Mouse (Mus musculus) adrenal gland, adult 8-10 months (tissue): ENCODE data around the gene Plcxd1. TPM values are rescaled to one million over a fixed set of nuclear protein-coding genes. Genes with fewer than 3 reads are reported as not detected.
"Not testable (repeated sequence)": the region's sequence is repeated elsewhere in the genome, so short reads cannot be mapped to it uniquely, and the experiment has no call there.

Source experiments
- DNase-seq: peaks from one replicate; pipeline ENCODE4 v3.0.0; 2022
- total RNA-seq, 4 experiments: library from RNA; stranded (reverse); gene quantifications; 2 replicates each; pipeline ENCODE4 v1.2.4; 2022

The Plcxd1 gene
- total RNA-seq, 4 experiments from 2014 or later: 0.10 to 0.83 (median 0.22) TPM; not detected in 1

DNA sequence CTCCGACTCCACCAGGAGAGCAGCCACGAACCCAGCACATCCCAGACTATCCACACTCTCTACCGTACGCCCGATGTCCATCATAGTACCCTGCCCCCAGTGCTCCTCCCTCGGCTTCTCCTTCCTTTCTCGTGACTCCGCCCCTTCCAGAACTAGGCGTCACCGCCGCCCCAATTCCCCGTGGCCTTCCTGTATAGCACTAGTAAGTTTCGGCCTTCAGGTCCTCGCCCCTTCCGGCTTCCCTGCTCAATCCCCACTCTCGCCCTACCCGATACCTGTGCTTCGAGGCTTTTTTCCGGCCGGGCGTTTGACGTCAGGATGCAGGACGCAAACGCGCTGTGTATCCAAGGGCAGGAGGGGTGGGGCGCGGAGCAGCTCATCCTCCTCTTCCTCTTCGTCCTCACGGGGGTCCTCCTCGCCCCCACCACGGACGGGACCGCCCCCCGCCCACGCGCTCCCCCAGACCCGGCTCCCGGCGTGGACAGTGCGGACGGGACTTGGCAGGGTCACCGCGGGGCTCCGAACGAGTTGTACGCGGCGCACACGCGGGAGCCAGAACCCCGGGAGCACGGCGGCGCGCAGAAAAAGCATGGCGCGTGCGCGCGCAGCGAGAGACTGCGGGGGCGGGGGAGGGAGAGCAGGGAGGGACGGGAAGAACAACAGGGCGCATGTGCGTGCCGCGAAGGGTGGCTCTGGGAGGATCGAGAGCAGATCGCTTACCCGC is 8.0 kb downstream of the Plcxd1 start, which contains the start of gene Gtpbp6:
Gene Gtpbp6 (minus strand): TSS at position 617 of the 724 bp plus-strand sequence.
- peak; percentile 96 for DNase-seq

DNA sequence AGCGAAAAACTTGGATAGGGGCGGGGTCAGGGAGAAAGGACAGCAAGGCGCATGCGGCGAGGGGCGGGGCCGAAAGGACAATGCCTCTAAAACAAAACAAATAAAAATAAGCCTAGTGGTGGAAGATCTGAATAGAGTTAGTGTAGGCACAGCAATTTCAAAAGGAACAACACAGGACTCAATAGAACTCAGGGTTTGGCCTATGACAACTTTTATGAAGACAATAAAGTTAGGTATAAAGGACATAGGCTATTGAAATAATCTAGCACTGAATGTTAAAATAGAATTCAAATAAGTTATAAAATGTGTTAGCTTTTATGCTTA is 8.5 kb downstream of the Plcxd1 start:
- DNase-seq: no peak

DNA sequence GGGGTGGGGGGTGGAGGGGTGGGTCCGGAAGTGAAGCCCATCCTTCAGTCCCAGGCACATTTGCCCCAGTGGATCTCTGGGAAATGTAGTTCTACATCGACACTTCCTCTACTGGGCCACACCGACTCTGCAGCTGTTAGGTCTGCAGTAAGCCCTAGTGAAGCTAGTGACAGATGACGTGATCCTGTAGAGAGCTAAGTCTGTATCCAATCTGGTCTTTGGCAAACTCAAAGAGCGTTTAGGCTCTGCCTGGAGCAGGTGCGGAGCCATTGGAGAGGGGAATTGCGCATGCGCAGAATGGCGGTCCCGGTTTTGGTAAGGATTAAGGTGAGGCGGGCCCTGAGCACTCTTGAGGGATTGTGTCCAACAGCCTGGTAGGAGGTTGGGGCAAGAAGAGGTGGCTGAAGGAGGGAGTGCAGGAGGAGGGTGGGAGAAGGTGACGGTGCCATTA is 10.2 kb downstream of the Plcxd1 start, which contains the start of gene Zfp605:
Gene Zfp605 (plus strand): TSS at position 102 of the 451 bp plus-strand sequence.
- peak; percentile 86 for DNase-seq

DNA sequence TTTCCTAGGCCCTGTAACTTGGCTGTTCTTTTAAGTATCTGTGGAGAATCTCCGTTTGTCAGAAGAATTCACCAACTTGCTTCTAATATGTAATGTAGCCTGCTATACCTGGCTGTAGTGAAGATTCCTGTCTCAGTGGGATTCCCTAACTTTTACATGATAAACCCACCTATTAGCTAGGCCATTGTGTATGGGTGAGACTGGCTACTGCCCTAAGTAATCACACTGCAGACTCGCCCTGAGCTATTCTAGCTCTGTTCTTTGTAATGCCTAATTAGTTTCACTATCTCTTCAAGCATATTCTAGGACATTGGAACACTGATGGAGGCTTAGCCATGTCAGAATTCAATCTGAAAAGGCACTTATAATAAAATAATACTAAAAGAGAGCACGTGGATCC is 22.6 kb downstream of the Plcxd1 start:
- not testable (repeated sequence) for DNase-seq

DNA sequence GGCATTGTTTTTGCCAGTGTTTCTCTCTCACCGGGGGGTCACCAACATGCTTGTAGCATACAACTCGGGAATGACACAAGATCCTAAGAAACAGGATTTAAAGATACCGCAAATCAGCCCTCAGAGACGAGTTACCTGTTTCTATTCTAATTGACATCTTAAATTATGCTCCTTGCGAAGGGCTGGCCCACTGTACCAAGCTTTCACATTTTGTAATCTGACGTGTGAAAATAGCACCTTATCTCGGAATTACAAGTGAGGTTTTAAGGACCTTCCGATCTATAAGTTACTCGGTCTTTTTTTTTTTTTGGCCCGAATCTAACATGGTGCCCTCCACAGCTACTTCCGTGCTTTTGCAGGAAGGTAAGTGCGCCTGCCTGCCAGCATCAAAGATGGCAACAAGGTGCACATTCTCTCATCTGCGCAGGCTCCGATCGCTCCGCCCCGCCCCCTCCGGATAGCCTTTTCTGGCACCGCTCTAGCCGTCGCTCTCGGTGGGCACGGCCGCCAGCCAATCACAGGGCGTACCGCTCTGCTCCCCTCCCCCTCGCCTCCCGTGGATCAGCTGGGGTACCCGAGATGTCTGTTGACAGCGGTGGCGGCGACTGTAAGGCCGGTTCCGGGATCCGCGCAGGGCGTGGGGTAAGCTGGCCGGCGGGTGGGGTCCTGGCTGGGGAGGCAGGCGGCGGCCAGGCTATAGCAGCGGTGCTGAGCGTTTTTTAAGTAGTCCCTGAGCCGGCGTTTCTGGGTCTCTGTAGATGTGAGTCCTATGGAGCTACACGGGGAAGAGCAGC is 35.7 kb downstream of the Plcxd1 start, which contains the start of gene Chfr:
Gene Chfr (plus strand): TSS at position 550 of the 794 bp plus-strand sequence.
- peak; percentile 99 for DNase-seq

DNA sequence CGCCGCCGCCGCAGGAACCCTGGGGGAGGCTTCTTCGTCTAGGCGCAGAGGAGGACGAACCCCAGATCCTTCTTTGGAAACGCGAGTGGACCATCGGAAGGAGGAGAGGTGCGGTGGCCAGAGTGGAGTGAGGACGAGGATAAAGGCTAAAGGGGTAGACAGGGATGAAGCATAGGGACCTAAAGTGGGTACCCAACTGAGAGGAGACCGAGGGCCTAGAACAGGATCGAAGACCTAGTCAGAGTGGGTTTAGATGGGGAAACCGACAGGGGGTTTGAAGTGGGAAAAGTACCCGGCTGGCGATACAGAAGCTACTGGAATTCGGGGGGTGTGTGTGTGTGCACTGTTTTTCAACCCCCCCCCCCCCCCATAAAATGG is 36.3 kb downstream of the Plcxd1 start:
- DNase-seq: no peak

DNA sequence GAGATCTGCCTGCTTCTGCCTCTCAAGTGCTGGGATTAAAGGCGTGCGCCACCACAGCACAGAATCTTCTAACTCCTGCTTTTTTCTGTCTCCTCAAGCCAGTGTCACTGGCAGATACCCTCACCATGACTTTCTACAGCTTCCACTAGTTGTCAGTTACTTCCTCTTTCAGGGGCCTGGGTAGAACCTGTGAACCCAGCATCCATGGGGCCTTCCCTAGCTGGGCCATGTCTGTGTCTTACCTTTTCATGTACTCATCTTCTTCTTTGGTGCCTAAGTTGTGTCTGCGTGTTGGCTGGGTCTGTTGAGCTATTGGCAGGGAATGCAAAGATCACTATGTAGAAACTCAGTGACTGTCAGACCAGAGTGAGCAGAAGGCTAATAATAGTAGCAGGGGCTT is 38.0 kb downstream of the Plcxd1 start:
- no peak for DNase-seq

DNA sequence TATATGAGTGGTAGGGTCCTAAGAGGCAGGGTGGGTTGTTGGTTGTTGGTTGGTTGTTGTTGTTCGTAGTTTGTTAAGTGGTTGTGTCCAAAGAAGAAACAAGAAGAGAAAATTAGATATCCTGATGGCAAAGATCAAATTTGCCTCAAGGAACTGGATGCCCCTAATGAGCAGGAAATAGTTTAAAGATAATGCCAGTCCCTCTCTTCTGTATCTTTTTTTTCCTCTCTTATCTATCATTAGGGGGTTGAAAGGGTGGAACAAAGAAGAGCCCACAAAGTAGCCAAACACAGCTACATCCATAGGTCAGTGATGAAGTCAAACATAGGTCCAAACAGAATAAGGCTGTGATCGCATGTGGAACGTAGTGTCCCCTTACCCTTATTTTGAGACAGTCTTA is 39.6 kb downstream of the Plcxd1 start:
- DNase-seq: no peak

DNA sequence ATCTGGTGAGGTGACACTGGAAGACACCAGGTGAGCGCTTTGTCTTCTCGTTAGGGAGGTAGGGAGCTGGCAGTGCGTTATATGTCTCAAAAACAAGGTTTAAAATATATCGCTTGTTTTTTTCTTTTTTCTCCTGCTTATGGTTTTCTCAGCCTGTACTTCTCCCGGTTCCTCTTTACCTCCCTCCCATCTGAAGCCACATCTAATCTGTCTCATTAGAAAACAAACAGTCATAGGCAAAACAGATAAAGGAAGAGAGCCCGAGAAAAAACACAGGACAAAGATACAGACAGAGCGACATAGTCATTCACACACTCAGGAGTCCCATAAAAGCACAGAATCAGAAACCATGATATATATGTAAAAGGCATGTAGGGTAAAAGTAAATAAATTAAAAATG is 40.7 kb downstream of the Plcxd1 start:
- no peak for DNase-seq

DNA sequence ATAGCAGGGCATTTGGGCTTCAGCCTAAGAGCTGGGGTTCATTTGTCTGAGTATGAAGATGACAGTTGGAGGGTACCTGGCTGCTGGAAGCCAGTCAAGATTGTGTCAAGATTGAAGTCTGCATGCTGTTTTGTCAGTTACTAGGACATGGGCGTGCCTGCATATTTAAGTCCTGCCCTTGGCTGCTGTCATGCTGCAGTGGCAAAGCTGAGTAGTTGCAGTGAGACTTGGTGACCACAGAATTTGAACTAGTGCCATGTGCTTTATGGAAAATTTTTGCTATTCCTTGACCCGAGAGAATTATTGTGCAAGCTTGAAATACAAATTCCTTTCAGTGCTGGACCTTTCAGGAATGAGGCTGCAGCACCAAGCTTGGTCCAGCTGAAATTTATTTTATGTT is 42.5 kb downstream of the Plcxd1 start:
- peak; percentile 46 for DNase-seq

DNA sequence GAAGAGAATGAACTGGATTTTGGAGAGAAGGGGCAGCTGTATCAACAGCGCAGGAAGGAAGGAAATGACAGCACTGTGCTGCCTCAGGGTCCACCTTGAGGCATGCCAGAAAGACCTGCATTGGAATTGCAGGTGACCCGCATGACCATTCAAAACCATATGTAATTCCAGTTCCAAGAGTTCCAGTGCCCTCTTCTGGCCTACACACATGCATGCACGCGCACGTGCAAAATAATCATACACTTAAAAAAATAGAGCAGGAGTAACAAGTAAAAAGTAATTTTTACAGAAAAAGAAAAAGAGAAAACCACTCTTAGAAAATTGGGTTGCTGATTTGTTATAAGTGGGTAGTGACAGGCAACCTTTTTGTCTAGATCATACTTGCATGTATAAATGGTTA is 43.2 kb downstream of the Plcxd1 start:
- DNase-seq: no peak

Other genes starting within 250 kb of the Plcxd1 start
- 10 to 100 TPM; 10.2 to 19.9 (median 15.1) TPM for gene Gm15446, start 176.6 kb upstream of the Plcxd1 start, total RNA-seq
- 10 to 100 TPM; 20.6 to 45.8 (median 33.3) TPM for gene Zfp932, start 103.4 kb upstream of the Plcxd1 start, total RNA-seq
- 10 to 100 TPM in 1 of 4 experiments, 1 to 10 TPM in 3; 6.7 to 19.1 (median 8.3) TPM for gene Gm17655, start 27.5 kb upstream of the Plcxd1 start, total RNA-seq
- gene Gm35315, start 5.5 kb upstream of the Plcxd1 start, total RNA-seq: 1 to 10 TPM in 2 of 4 experiments, under 1 TPM in 2; 0.52 to 2.7 (median 1.6) TPM
- 10 to 100 TPM; 58.4 to 73.9 (median 65.9) TPM for gene Gtpbp6, start 8.2 kb downstream of the Plcxd1 start, total RNA-seq
- gene Zfp605, start 10.1 kb downstream of the Plcxd1 start, total RNA-seq: 1 to 10 TPM; 5.7 to 9.0 (median 7.7) TPM
- gene Chfr, start 35.9 kb downstream of the Plcxd1 start, total RNA-seq: 10 to 100 TPM; 25.6 to 46.9 (median 37.0) TPM
- 10 to 100 TPM; 41.4 to 51.2 (median 47.0) TPM for gene Golga3, start 76.7 kb downstream of the Plcxd1 start, total RNA-seq
- gene Ankle2, start 131.0 kb downstream of the Plcxd1 start, total RNA-seq: 10 to 100 TPM; 44.0 to 55.5 (median 52.7) TPM
- 10 to 100 TPM; 49.0 to 59.0 (median 56.8) TPM for gene Pgam5, start 169.9 kb downstream of the Plcxd1 start, total RNA-seq
- 10 to 100 TPM in 1 of 4 experiments, 1 to 10 TPM in 3; 6.2 to 15.7 (median 9.6) TPM for gene Pxmp2, start 186.2 kb downstream of the Plcxd1 start, total RNA-seq
- gene Pole, start 186.3 kb downstream of the Plcxd1 start, total RNA-seq: 1 to 10 TPM; 2.8 to 3.6 (median 3.1) TPM
- 1 to 10 TPM; 1.1 to 2.2 (median 1.5) TPM for gene P2rx2, start 243.2 kb downstream of the Plcxd1 start, total RNA-seq
- not detected for gene Lrcol1, start 244.8 kb downstream of the Plcxd1 start, total RNA-seq